In genomic region chr12:8059576-8059975, GRCm38 (mm10) we compare ENCODE assay signal across 9 mouse cellular contexts.
DNase-seq lines count a peak whose midpoint lies in the region; ATAC-seq lines count a peak whose summit lies in the region.
"Had no signal": no experiment of that assay in that cellular context is flagged by ENCODE, and none has a peak within 500 bp of the region (broad histone marks: within the 10 kb centered on the region; RNA-seq: fewer than 3 reads in every experiment).

No protein-coding gene starts in this region.

- WGBS in intestine, embryonic 14.5 days, result 16% methylated on average over 3 of the region's 3 CpGs
- WGBS in intestine, embryonic 15.5 days, result 9% methylated on average over 3 of the region's 3 CpGs

- DNase-seq in intestine, embryonic 14.5 days (ENCODE audit: low spot score), result peak; percentile 90
- peak; percentile 69 to 77 for DNase-seq in cerebellum, postnatal 36 days
- DNase-seq in heart, postnatal 10 days, result peak; percentile 59 to 83
- DNase-seq in left cerebral cortex, adult 8-10 months (ENCODE audit: low spot score in 2 of 2), result peak; percentile 7 to 74
- DNase-seq in naive thymus-derived CD4-positive, alpha-beta T cell, adult 2 months (ENCODE audit: low read depth), result peak; percentile 56
- peak; percentile 49 for DNase-seq in thymus, postnatal 25 days

- no peak overlapping the region for H3K27ac ChIP-seq in intestine, embryonic 14.5 days (ENCODE audit: low read depth)
- no peak overlapping the region for H3K27ac ChIP-seq in intestine, embryonic 15.5 days
- H3K27ac ChIP-seq: neural tube, embryonic 13.5 days had no signal

- intact Hi-C loops in heart, postnatal 10 days (cut with DNase I), result loop anchor here (1.0 to 2.0 kb wide), 2 partner anchors 173 to 247 kb away; no protein-coding TSS in a partner anchor

- no peak for ATAC-seq in intestine, embryonic 14.5 days (replicated peaks; ENCODE audit: low FRiP score, low TSS enrichment, low read depth)
- ATAC-seq in intestine, embryonic 15.5 days, result no peak
- ATAC-seq in activated CD4-positive, CD25-positive, alpha-beta regulatory T cell, adult 4 months, result peak; percentile 49

- H3K9me3 ChIP-seq in intestine, embryonic 14.5 days (ENCODE audit: control insufficient read depth, low read length), result no peaks in the 10 kb centered on the region
- H3K9me3 ChIP-seq in intestine, embryonic 15.5 days, result no peaks in the 10 kb centered on the region
- H3K9me3 ChIP-seq: neural tube, embryonic 13.5 days had no signal

- no peak overlapping the region for H3K4me3 ChIP-seq in intestine, embryonic 14.5 days (ENCODE audit: low read depth, low read length)
- H3K4me3 ChIP-seq in intestine, embryonic 15.5 days (replicated peaks), result no peak overlapping the region
- H3K4me3 ChIP-seq: neural tube, embryonic 13.5 days had no signal

- no peak overlapping the region for H3K9ac ChIP-seq in intestine, embryonic 14.5 days (ENCODE audit: low read length)
- H3K9ac ChIP-seq in intestine, embryonic 15.5 days, result no peak overlapping the region
- H3K9ac ChIP-seq: neural tube, embryonic 13.5 days had no signal

- H3K36me3 ChIP-seq in intestine, embryonic 14.5 days (ENCODE audit: control insufficient read depth, insufficient read depth, low read length), result no peaks in the 10 kb centered on the region
- H3K36me3 ChIP-seq in intestine, embryonic 15.5 days, result no peaks in the 10 kb centered on the region
- H3K36me3 ChIP-seq: neural tube, embryonic 13.5 days had no signal

- no peaks in the 10 kb centered on the region for H3K4me1 ChIP-seq in intestine, embryonic 14.5 days (replicated peaks; ENCODE audit: control insufficient read depth, insufficient read depth, low read length)
- H3K4me1 ChIP-seq in intestine, embryonic 15.5 days (replicated peaks), result no peaks in the 10 kb centered on the region
- H3K4me1 ChIP-seq: neural tube, embryonic 13.5 days had no signal

- no peak overlapping the region for H3K4me2 ChIP-seq in intestine, embryonic 14.5 days (ENCODE audit: low read length)
- no peak overlapping the region for H3K4me2 ChIP-seq in intestine, embryonic 15.5 days (replicated peaks)
- H3K4me2 ChIP-seq: neural tube, embryonic 13.5 days had no signal

- no peaks in the 10 kb centered on the region for H3K27me3 ChIP-seq in intestine, embryonic 14.5 days (replicated peaks; ENCODE audit: control insufficient read depth, insufficient read depth, low read length)
- H3K27me3 ChIP-seq in intestine, embryonic 15.5 days (replicated peaks), result no peaks in the 10 kb centered on the region
- H3K27me3 ChIP-seq: neural tube, embryonic 13.5 days had no signal
